In genomic region chr15:81277928-81278327, GRCm38 (mm10) we compare ENCODE assay signal across 11 mouse cellular contexts. TPM values are rescaled to one million over a fixed set of nuclear protein-coding genes. Genes with fewer than 3 reads are reported as not detected.
DNase-seq lines count a peak whose midpoint lies in the region; ATAC-seq and TF ChIP-seq lines count a peak whose summit lies in the region.
"Had no signal": no experiment of that assay in that cellular context is flagged by ENCODE, and none has a peak within 500 bp of the region (broad histone marks: within the 10 kb centered on the region; RNA-seq: fewer than 3 reads in every experiment).

No protein-coding gene starts in this region.

- DNase-seq in kidney, adult 11 months, result no peak
- peak; percentile 54 for DNase-seq in limb, embryonic 11.5 days (ENCODE audit: low spot score)
- DNase-seq in right cerebral cortex, postnatal 36 days (ENCODE audit: low spot score in 2 of 2), result no peak
- DNase-seq in cerebellum, adult 11-12 months, result no peak
- no peak for DNase-seq in heart, adult 2 months
- DNase-seq: B cell, adult 2 months; heart, postnatal 10 days; lung, postnatal 4 days had no signal

- H3K9ac ChIP-seq in kidney, embryonic 14.5 days (ENCODE audit: low read depth, low read length), result no peak overlapping the region
- H3K9ac ChIP-seq in forebrain, embryonic 13.5 days, result no peak overlapping the region
- H3K9ac ChIP-seq in limb, embryonic 11.5 days (ENCODE audit: low read length), result no peak overlapping the region
- no peak overlapping the region for H3K9ac ChIP-seq in neural tube, embryonic 14.5 days (replicated peaks; ENCODE audit: low read depth, low read length)
- no peak overlapping the region for H3K9ac ChIP-seq in heart, adult 2 months (ENCODE audit: low read depth, low read length)

- H3K27ac ChIP-seq in kidney, embryonic 14.5 days (ENCODE audit: low read depth, low read length), result peak overlapping the region; percentile 75
- no peak overlapping the region for H3K27ac ChIP-seq in forebrain, embryonic 13.5 days
- H3K27ac ChIP-seq in limb, embryonic 11.5 days (replicated peaks; ENCODE audit: low read depth, low read length), result 0 out of 2 replicates have a peak overlapping the region, but pooled peaks have one; percentile 39
- H3K27ac ChIP-seq in neural tube, embryonic 14.5 days (ENCODE audit: low read depth, low read length), result 0 out of 2 replicates have a peak overlapping the region, but pooled peaks have one; percentile 48
- no peak overlapping the region for H3K27ac ChIP-seq in heart, adult 2 months

- TF ChIP-seq CTCF in heart, adult 2 months (IDR thresholded peaks at IDR 0.05), result no peak

- intact Hi-C loops in heart, adult 2 months (cut with DNase I), result no loop called here

- H3K27me3 ChIP-seq in kidney, embryonic 14.5 days (ENCODE audit: control insufficient read depth, insufficient read depth, low read length), result no peaks in the 10 kb centered on the region
- H3K27me3 ChIP-seq in forebrain, embryonic 13.5 days, result no peaks in the 10 kb centered on the region
- no peaks in the 10 kb centered on the region for H3K27me3 ChIP-seq in limb, embryonic 11.5 days (ENCODE audit: control insufficient read depth, insufficient read depth, low read length)
- H3K27me3 ChIP-seq in neural tube, embryonic 14.5 days (ENCODE audit: control insufficient read depth, insufficient read depth, low read length), result no peaks in the 10 kb centered on the region
- H3K27me3 ChIP-seq in heart, adult 2 months (ENCODE audit: control insufficient read depth, insufficient read depth, low read length), result no peaks in the 10 kb centered on the region

- peaks cover 20% of the 10 kb centered on the region for H3K4me1 ChIP-seq in kidney, embryonic 14.5 days (ENCODE audit: control insufficient read depth, insufficient read depth, low read length)
- H3K4me1 ChIP-seq in forebrain, embryonic 13.5 days, result peaks cover 16% of the 10 kb centered on the region
- peaks cover 15% of the 10 kb centered on the region; the same call in 1 of the 2 replicates for H3K4me1 ChIP-seq in limb, embryonic 11.5 days (ENCODE audit: control insufficient read depth, insufficient read depth, low read length)
- H3K4me1 ChIP-seq in neural tube, embryonic 14.5 days (ENCODE audit: control insufficient read depth, insufficient read depth, low read length), result peaks cover 9% of the 10 kb centered on the region
- H3K4me1 ChIP-seq in heart, adult 2 months (ENCODE audit: control insufficient read depth, insufficient read depth, low read length), result no peaks in the 10 kb centered on the region

- ATAC-seq in kidney, embryonic 14.5 days (ENCODE audit: low FRiP score, low TSS enrichment), result peak; percentile 94
- ATAC-seq in forebrain, embryonic 13.5 days, result peak; percentile 33; the same call in 1 of the 2 replicates
- ATAC-seq in limb, embryonic 11.5 days (ENCODE audit: insufficient number of reproducible peaks, low FRiP score, low TSS enrichment, low read depth), result no peak
- ATAC-seq in neural tube, embryonic 14.5 days (ENCODE audit: low read depth), result peak; percentile 79

- H3K79me2 ChIP-seq in heart, adult 2 months (replicated peaks; ENCODE audit: control insufficient read depth, insufficient read depth, low read length), result no peaks in the 10 kb centered on the region

- H3K36me3 ChIP-seq in kidney, embryonic 14.5 days (ENCODE audit: control insufficient read depth, insufficient read depth, low read length), result no peaks in the 10 kb centered on the region
- no peaks in the 10 kb centered on the region for H3K36me3 ChIP-seq in forebrain, embryonic 13.5 days (ENCODE audit: poor library complexity, severe bottlenecking)
- no peaks in the 10 kb centered on the region for H3K36me3 ChIP-seq in limb, embryonic 11.5 days (ENCODE audit: control insufficient read depth, insufficient read depth, low read length)
- no peaks in the 10 kb centered on the region for H3K36me3 ChIP-seq in neural tube, embryonic 14.5 days (ENCODE audit: control insufficient read depth, insufficient read depth, low read length)
- H3K36me3 ChIP-seq in heart, adult 2 months (ENCODE audit: control insufficient read depth, insufficient read depth, low read length), result no peaks in the 10 kb centered on the region

- no peak overlapping the region for H3K4me3 ChIP-seq in kidney, embryonic 14.5 days (ENCODE audit: low read length)
- H3K4me3 ChIP-seq in forebrain, embryonic 13.5 days, result no peak overlapping the region
- H3K4me3 ChIP-seq in limb, embryonic 11.5 days (ENCODE audit: low read depth, low read length), result no peak overlapping the region
- no peak overlapping the region for H3K4me3 ChIP-seq in neural tube, embryonic 14.5 days (ENCODE audit: low read depth, low read length)
- no peak overlapping the region for H3K4me3 ChIP-seq in heart, adult 2 months

- H3K9me3 ChIP-seq in kidney, embryonic 14.5 days (ENCODE audit: control insufficient read depth, low read length), result no peaks in the 10 kb centered on the region
- no peaks in the 10 kb centered on the region for H3K9me3 ChIP-seq in forebrain, embryonic 13.5 days (replicated peaks)
- H3K9me3 ChIP-seq in limb, embryonic 11.5 days (ENCODE audit: control insufficient read depth, low read length), result no peaks in the 10 kb centered on the region
- no peaks in the 10 kb centered on the region for H3K9me3 ChIP-seq in neural tube, embryonic 14.5 days (ENCODE audit: control insufficient read depth, low read length)

- no peak overlapping the region for H3K4me2 ChIP-seq in kidney, embryonic 14.5 days (replicated peaks; ENCODE audit: low read depth, low read length)
- H3K4me2 ChIP-seq in forebrain, embryonic 13.5 days, result peak overlapping the region; percentile 18; the same call in 1 of the 2 replicates
- peak overlapping the region; percentile 16; the same call in 1 of the 2 replicates for H3K4me2 ChIP-seq in limb, embryonic 11.5 days (ENCODE audit: low read depth, severe bottlenecking)
- H3K4me2 ChIP-seq in neural tube, embryonic 14.5 days (ENCODE audit: low read depth, low read length), result no peak overlapping the region; the same call in 1 of the 2 replicates

- TF ChIP-seq EP300 in heart, adult 2 months (IDR thresholded peaks at IDR 0.05; ENCODE audit: insufficient read depth, low read depth, low read length), result no peak

- WGBS in kidney, embryonic 14.5 days, result 8% methylated on average over 11 of the region's 11 CpGs
- 3% methylated on average over 11 of the region's 11 CpGs for WGBS in forebrain, embryonic 13.5 days
- 10% methylated on average over 11 of the region's 11 CpGs for WGBS in limb, embryonic 11.5 days
- WGBS in neural tube, embryonic 14.5 days, result 17% methylated on average over 11 of the region's 11 CpGs
- 65% methylated on average over 11 of the region's 11 CpGs for WGBS in heart, adult 2 months

- no peak for TF ChIP-seq POLR2A in heart, adult 2 months (IDR thresholded peaks at IDR 0.05; ENCODE audit: insufficient read depth, low read depth, low read length)

RNA-seq across cellular contexts. Expression of gene Mchr1, which starts 42.6 kb away (rescaled TPM):
- polyA plus RNA-seq in kidney, embryonic 14.5 days (2014; fragmentation: Nextera tagmentation; extraction: Ambion mirVana), result 0.71 and 1.0 TPM in 2 replicates
- polyA plus RNA-seq in forebrain, embryonic 13.5 days (2015; fragmentation: Nextera tagmentation; extraction: Ambion mirVana), result 0.87 and 0.92 TPM in 2 replicates
- 0.28 and 0.55 TPM in 2 replicates for polyA plus RNA-seq in limb, embryonic 11.5 days (2014; fragmentation: Nextera tagmentation; extraction: Ambion mirVana)
- 2.3 and 3.5 TPM in 2 replicates for polyA plus RNA-seq in neural tube, embryonic 14.5 days (2014; fragmentation: Nextera tagmentation; extraction: Ambion mirVana)
- not detected for total RNA-seq in heart, adult 2 months (2021)
- polyA plus RNA-seq in heart, adult 2 months (2012; rRNA removed), result not detected in 2 replicates
- total RNA-seq: heart, postnatal 10 days had no signal

Comparison
In these comparisons a context has a peak if more than half of its experiments do, and no peak if none do; other contexts are left out.
1. H3K27ac ChIP-seq: peak in kidney, embryonic 14.5 days (single experiment), limb, embryonic 11.5 days (single experiment) and neural tube, embryonic 14.5 days (single experiment); none in forebrain, embryonic 13.5 days (single experiment) and heart, adult 2 months (single experiment).
2. H3K4me2 ChIP-seq: peak in forebrain, embryonic 13.5 days (single experiment) and limb, embryonic 11.5 days (single experiment); none in kidney, embryonic 14.5 days (single experiment) and neural tube, embryonic 14.5 days (single experiment).